Mouse (Mus musculus) 3T3-L1 (cell line): ENCODE measurements at regions not wholly inside any gene's neighbourhood (a gene's known extent, or its start where the extent isn't known, plus 50 kb on each side); places are given as distances from the start of the nearest gene placed in this dataset.

Experiments used
- DNase-seq: peaks from one replicate; pipeline ENCODE4 v3.0.0-alpha.2; 2015; ENCODE audit warnings: low read depth, low spot score

GRCm38 (mm10) chr4:29604322-29604721 lies 791.4 kb downstream of the Epha7 start:
- no peak for DNase-seq

- no peak for DNase-seq
Measured at GRCm38 (mm10) chr4:29617910-29618309, 805.0 kb downstream of the Epha7 start.

- DNase-seq = peak; percentile 37
Measured at GRCm38 (mm10) chr4:29644839-29645565, 832.1 kb downstream of the Epha7 start.

GRCm38 (mm10) chr4:29653951-29654350 lies 841.0 kb downstream of the Epha7 start:
- DNase-seq = peak; percentile 8

GRCm38 (mm10) chr4:29655606-29656005 lies 842.7 kb downstream of the Epha7 start:
- no peak for DNase-seq

- DNase-seq = no peak
Measured at GRCm38 (mm10) chr4:29661140-29662108, 848.5 kb downstream of the Epha7 start.

- no peak for DNase-seq
Measured at GRCm38 (mm10) chr4:29665561-29665960, 852.6 kb downstream of the Epha7 start.

GRCm38 (mm10) chr4:29694153-29694552 lies 881.2 kb downstream of the Epha7 start:
- DNase-seq = no peak

GRCm38 (mm10) chr4:29732513-29732912 lies 919.6 kb downstream of the Epha7 start:
- no peak for DNase-seq

- no peak for DNase-seq
Measured at GRCm38 (mm10) chr4:29741991-29742390, 929.1 kb downstream of the Epha7 start.

GRCm38 (mm10) chr4:29742746-29743145 lies 929.8 kb downstream of the Epha7 start:
- no peak for DNase-seq
